In genomic region chr16:4928474-4928873, GRCm38 (mm10) we compare ENCODE assay signal across 25 mouse cellular contexts.
"Had no signal": no experiment of that assay in that cellular context is flagged by ENCODE, and none has a peak within 500 bp of the region (broad histone marks: within the 10 kb centered on the region; RNA-seq: fewer than 3 reads in every experiment).

No protein-coding gene starts in this region.

- H3K4me3 ChIP-seq: heart, adult 2 months; heart, embryonic 13.5 days; heart, embryonic 15.5 days; hindbrain, embryonic 13.5 days; hindbrain, embryonic 15.5 days; kidney, embryonic 15.5 days; limb, embryonic 13.5 days; limb, embryonic 15.5 days had no signal

- H3K27ac ChIP-seq: heart, adult 2 months; heart, embryonic 13.5 days; heart, embryonic 15.5 days; hindbrain, embryonic 13.5 days; hindbrain, embryonic 15.5 days; hindbrain, postnatal 0 days; kidney, embryonic 15.5 days; kidney, postnatal 0 days; limb, embryonic 13.5 days; limb, embryonic 15.5 days had no signal

- H3K4me2 ChIP-seq: heart, embryonic 11.5 days; heart, embryonic 13.5 days; heart, embryonic 15.5 days; hindbrain, embryonic 13.5 days; hindbrain, embryonic 15.5 days; kidney, embryonic 15.5 days; limb, embryonic 13.5 days; limb, embryonic 15.5 days had no signal

- ATAC-seq: forebrain, postnatal 0 days; hindbrain, postnatal 0 days; intestine, embryonic 16.5 days had no signal

- H3K9ac ChIP-seq: forebrain, postnatal 0 days; heart, embryonic 13.5 days; heart, embryonic 15.5 days; hindbrain, embryonic 13.5 days; hindbrain, embryonic 15.5 days; kidney, embryonic 15.5 days; limb, embryonic 13.5 days; limb, embryonic 15.5 days had no signal

- DNase-seq: forebrain, postnatal 0 days; gastrocnemius, postnatal 14 days; gastrocnemius, postnatal 36 days; heart, adult 11 months; heart, adult 2 months; heart, postnatal 14 days; heart, postnatal 36 days; kidney, adult 11 months; kidney, adult 2 months; kidney, adult 9 months; kidney, postnatal 14 days; kidney, postnatal 36 days; layer of hippocampus, postnatal 36 days; left cerebral cortex, postnatal 4 days had no signal

- H3K27me3 ChIP-seq: heart, embryonic 13.5 days; heart, embryonic 15.5 days; hindbrain, embryonic 13.5 days; hindbrain, embryonic 15.5 days; kidney, embryonic 15.5 days; limb, embryonic 13.5 days; limb, embryonic 15.5 days had no signal

- H3K9me3 ChIP-seq: heart, embryonic 13.5 days; heart, embryonic 15.5 days; hindbrain, embryonic 13.5 days; hindbrain, embryonic 15.5 days; kidney, embryonic 15.5 days; limb, embryonic 13.5 days; limb, embryonic 15.5 days had no signal

- H3K4me1 ChIP-seq: hindbrain, embryonic 13.5 days; hindbrain, embryonic 15.5 days; kidney, embryonic 15.5 days; limb, embryonic 13.5 days; limb, embryonic 15.5 days had no signal
